Mouse (Mus musculus): ENCODE results near the gene Mki67. TPM values are rescaled to one million over a fixed set of nuclear protein-coding genes. Genes with fewer than 3 reads are reported as not detected.

Gene Mki67
- total and polyA plus RNA-seq, 2 experiments from 2014 or later, result 10.8 to 29.4 TPM

DNA sequence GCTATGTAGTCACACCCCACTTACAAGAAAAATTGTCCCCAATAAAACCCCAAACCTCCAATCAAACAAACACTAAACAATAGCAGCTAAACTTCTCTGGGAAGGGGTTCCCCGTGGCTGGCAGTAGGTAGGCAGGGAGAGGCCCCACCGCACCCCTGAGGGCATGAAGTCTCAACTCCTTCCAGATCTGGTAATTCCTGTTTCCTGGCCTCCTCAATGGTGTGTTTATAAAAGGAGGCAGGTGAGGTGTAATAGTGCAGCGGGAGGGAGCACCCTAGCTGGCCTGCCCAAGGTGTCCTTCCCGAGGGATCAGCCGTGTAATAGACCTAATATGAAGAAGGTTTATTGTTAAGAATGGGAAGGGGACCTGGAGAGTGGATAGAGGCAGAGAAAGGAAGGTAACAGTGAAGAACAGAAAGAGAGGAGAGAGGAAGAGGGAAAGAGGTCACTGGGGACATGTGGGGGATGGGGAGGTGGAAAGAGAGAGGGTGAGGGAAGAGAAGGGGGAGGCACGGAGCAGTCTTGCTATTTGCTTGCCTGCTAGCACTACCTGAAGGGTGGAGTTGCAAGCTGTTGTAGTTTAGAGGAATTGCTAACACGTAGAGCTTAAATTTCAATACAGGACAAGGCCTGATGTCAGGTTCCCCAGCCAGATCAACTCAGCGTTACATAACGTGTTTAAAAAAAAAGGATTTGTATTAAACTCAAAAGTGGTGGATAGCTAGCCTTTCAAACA, 18.9 kb upstream of the Mki67 start:
- Histone ChIP-seq H3K36me3 (ENCODE audit: insufficient read depth, low read length) (no peaks in the 10 kb centered on the region), H3K27me3 (ENCODE audit: insufficient read depth, low read length) (no peaks in the 10 kb centered on the region), H3K9ac (replicated peaks; ENCODE audit: low read length) (no peak overlapping the region), H3K4me3 (ENCODE audit: low read length) (no peak overlapping the region), H3K27ac (no peak overlapping the region), H3K4me1 (ENCODE audit: insufficient read depth, low read length) (no peaks in the 10 kb centered on the region), H3K9me3 (ENCODE audit: low read length) (no peaks in the 10 kb centered on the region), H3K4me2 (ENCODE audit: low read depth, low read length) (peak overlapping the region; percentile 52)
- no peak for TF ChIP-seq CTCF (IDR thresholded peaks at IDR 0.05; ENCODE audit: low read depth)
- ATAC-seq (no peak), DNase-seq (ENCODE audit: low spot score) (no peak)
- WGBS, result 83% methylated on average over 9 of the region's 9 CpGs

DNA sequence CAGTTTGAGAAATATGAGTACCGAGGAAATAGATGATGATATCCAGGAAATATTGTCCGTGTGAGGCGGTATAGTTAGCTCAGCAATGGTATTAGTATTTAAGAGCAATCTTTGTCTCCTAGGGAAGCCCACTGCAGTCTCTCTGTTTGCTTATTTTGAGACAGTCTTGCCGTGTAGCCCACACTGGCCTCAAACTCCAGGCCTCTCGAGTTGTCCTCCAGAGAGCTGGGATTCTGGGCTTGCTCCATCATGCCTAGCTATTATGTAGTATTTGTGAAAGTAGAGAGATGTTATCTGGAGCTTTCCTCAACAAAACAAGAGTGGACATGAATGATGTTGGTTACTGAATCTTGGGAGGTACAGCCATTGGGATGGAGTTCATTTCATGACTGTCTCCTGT, 18.2 kb upstream of the Mki67 start:
- WGBS, result 93% methylated on average over 5 of the region's 5 CpGs
- no peaks in the 10 kb centered on the region for H3K9me3 ChIP-seq (ENCODE audit: low read length)
- no peaks in the 10 kb centered on the region for H3K4me1 ChIP-seq (ENCODE audit: insufficient read depth, low read length)
- H3K4me3 ChIP-seq (ENCODE audit: low read length), result no peak overlapping the region
- no peak overlapping the region for H3K4me2 ChIP-seq (ENCODE audit: low read depth, low read length)
- no peaks in the 10 kb centered on the region for H3K27me3 ChIP-seq (ENCODE audit: insufficient read depth, low read length)
- ATAC-seq (no peak), DNase-seq (ENCODE audit: low spot score) (no peak)
- no peak for TF ChIP-seq CTCF (IDR thresholded peaks at IDR 0.05; ENCODE audit: low read depth)
- no peak overlapping the region for H3K9ac ChIP-seq (replicated peaks; ENCODE audit: low read length)
- no peaks in the 10 kb centered on the region for H3K36me3 ChIP-seq (ENCODE audit: insufficient read depth, low read length)
- no peak overlapping the region for H3K27ac ChIP-seq

DNA sequence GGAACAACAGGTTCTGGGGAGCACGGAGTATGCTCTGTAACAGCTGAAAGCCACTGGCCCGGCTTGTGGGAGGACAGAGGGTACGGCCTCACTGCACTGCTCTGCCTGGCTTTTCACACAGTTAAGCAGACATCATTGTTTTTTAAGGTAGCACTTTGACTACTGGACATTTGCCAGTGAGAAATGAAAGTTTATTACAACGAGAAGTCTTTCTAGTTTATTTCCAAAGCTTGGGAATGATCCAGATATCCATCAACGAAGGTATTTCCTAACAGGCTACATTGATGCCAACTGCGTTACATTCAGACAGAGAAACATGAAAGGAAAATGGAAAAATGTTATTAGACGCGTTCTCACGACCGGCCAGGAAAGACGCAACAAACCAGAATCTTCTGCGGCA, 11.9 kb upstream of the Mki67 start:
- H3K27me3 ChIP-seq (ENCODE audit: insufficient read depth, low read length), result no peaks in the 10 kb centered on the region
- H3K4me1 ChIP-seq (ENCODE audit: insufficient read depth, low read length), result no peaks in the 10 kb centered on the region
- ATAC-seq, result no peak
- no peak overlapping the region for H3K4me2 ChIP-seq (ENCODE audit: low read depth, low read length)
- no peak overlapping the region for H3K27ac ChIP-seq
- 91% methylated on average over 12 of the region's 12 CpGs for WGBS
- no peak for TF ChIP-seq CTCF (IDR thresholded peaks at IDR 0.05; ENCODE audit: low read depth)
- H3K36me3 ChIP-seq (ENCODE audit: insufficient read depth, low read length), result no peaks in the 10 kb centered on the region
- no peak overlapping the region for H3K4me3 ChIP-seq (ENCODE audit: low read length)
- DNase-seq (ENCODE audit: low spot score), result no peak
- no peak overlapping the region for H3K9ac ChIP-seq (replicated peaks; ENCODE audit: low read length)
- H3K9me3 ChIP-seq (ENCODE audit: low read length), result no peaks in the 10 kb centered on the region

DNA sequence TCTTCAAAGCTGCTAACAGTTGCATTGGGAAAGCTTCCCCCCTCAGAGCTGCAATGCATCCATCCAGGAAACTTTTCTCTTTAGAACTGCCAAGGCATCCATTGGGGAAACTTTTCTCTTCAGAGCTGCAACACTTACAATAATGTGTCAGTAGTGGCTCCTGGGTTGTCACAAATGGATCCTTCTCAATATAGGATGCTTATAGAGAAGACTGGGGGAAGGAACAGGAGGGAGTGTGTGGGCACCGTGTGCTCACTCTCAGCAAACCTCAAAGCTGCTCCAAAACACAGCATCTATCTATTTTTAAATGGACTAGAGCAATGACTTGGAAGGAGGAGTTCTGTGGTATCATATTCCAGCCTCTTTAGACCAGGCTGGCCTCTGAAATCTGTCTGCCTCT, 10.5 kb upstream of the Mki67 start:
- whole genome bisulfite sequencing, result 71% methylated on average over 1 of the region's 1 CpGs
- no peak overlapping the region for H3K4me3 ChIP-seq (ENCODE audit: low read length)
- H3K9me3 ChIP-seq (ENCODE audit: low read length), result no peaks in the 10 kb centered on the region
- no peak overlapping the region for H3K27ac ChIP-seq
- no peak for TF ChIP-seq CTCF (IDR thresholded peaks at IDR 0.05; ENCODE audit: low read depth)
- no peak overlapping the region for H3K4me2 ChIP-seq (ENCODE audit: low read depth, low read length)
- ATAC-seq (no peak), DNase-seq (ENCODE audit: low spot score) (no peak)
- no peaks in the 10 kb centered on the region for H3K36me3 ChIP-seq (ENCODE audit: insufficient read depth, low read length)
- H3K4me1 ChIP-seq (ENCODE audit: insufficient read depth, low read length), result no peaks in the 10 kb centered on the region
- no peaks in the 10 kb centered on the region for H3K27me3 ChIP-seq (ENCODE audit: insufficient read depth, low read length)
- no peak overlapping the region for H3K9ac ChIP-seq (replicated peaks; ENCODE audit: low read length)

DNA sequence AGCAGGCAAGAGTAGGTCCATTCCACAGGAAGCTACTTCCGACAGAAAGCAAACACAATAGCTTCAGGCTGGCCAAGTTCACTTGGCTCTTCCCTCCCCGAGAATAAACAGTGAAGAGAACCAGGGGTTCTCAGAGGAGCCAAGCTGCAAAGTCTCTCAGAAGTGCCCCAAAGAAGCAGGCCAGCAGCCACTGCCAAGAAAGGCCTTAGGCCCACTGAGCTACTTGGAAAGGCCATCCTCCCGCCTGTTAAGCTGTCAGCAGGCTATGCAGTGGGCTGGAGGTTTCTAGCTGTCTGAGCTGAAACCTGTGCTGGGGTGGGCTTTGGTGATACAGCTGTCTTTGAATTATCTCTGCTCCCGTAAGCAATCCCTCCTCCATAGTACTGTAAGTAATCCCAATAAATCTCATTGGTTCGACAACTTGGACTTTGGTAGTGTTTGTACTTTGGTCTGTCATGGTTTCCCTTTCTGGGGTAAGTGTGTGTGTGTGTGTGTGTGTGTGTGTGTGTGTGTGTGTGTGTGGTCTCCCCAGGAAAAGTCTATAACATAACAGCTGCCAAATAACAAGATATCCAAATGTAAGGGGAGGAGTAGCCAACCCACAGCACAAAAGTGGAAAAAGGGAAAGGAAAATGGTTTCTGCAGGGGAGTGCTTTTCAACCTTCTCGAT, 7.6 kb upstream of the Mki67 start:
- WGBS, result 49% methylated on average over 6 of the region's 6 CpGs

DNA sequence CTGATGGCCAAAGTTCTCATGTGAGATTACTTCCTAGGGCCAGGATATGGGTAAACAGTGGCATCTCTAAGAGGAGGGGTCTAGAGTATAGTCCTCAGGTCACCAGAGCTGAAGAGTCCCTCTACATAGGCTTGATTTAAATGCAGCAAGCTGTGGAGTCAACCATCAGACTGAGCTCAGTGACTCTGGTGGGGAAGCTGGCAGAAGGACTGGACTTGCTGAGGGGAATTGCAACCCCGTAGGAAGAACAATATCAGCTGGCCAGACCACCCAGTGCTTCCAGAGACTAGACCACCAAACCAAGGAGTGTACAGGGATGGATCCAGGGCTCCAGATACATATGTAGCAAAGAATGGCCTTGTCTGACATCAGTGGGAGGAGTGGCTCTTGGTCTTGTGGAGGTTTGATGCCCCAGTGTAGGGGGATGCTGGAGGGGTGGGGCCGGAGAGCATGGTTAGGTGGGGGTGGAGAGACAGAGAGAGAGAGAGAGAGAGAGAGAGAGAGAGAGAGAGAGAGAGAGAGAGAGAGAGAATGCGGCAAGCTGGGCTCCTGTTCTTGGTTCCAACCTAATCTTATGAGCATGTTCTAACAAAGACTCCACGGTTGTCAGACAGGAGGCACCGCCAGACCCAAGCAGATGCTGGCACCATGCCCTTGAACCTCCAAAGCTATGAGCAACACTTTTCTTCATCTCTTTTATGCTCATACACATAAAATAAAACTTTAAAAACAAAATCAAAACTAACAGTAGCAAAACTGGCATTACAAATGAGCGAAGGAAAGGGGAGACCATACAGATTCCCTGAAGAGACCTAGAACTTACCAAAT, 6.1 kb upstream of the Mki67 start:
- no peak overlapping the region for H3K4me2 ChIP-seq (ENCODE audit: low read depth, low read length)
- no peak for TF ChIP-seq CTCF (IDR thresholded peaks at IDR 0.05; ENCODE audit: low read depth)
- WGBS, result 49% methylated on average over 6 of the region's 6 CpGs
- no peak overlapping the region for H3K27ac ChIP-seq
- H3K36me3 ChIP-seq (ENCODE audit: insufficient read depth, low read length), result no peaks in the 10 kb centered on the region
- no peaks in the 10 kb centered on the region for H3K4me1 ChIP-seq (ENCODE audit: insufficient read depth, low read length)
- ATAC-seq (no peak), DNase-seq (ENCODE audit: low spot score) (no peak)
- H3K27me3 ChIP-seq (ENCODE audit: insufficient read depth, low read length), result no peaks in the 10 kb centered on the region
- H3K9me3 ChIP-seq (ENCODE audit: low read length), result no peaks in the 10 kb centered on the region
- no peak overlapping the region for H3K9ac ChIP-seq (replicated peaks; ENCODE audit: low read length)
- H3K4me3 ChIP-seq (ENCODE audit: low read length), result no peak overlapping the region

More for the DNA sequence above, 7.6 kb upstream of the Mki67 start:
- H3K36me3 ChIP-seq (ENCODE audit: insufficient read depth, low read length), result no peaks in the 10 kb centered on the region
- H3K4me1 ChIP-seq (ENCODE audit: insufficient read depth, low read length), result no peaks in the 10 kb centered on the region
- peak; percentile 45; the same call in 1 of the 2 replicates for ATAC-seq
- H3K4me3 ChIP-seq (ENCODE audit: low read length), result no peak overlapping the region
- H3K27me3 ChIP-seq (ENCODE audit: insufficient read depth, low read length), result no peaks in the 10 kb centered on the region
- no peak for TF ChIP-seq CTCF (IDR thresholded peaks at IDR 0.05; ENCODE audit: low read depth)
- H3K9me3 ChIP-seq (ENCODE audit: low read length), result no peaks in the 10 kb centered on the region
- H3K27ac ChIP-seq, result no peak overlapping the region; the same call in 1 of the 2 replicates
- no peak overlapping the region for H3K9ac ChIP-seq (replicated peaks; ENCODE audit: low read length)
- H3K4me2 ChIP-seq (ENCODE audit: low read depth, low read length), result no peak overlapping the region
- DNase-seq (ENCODE audit: low spot score), result peak; percentile 62
